Mouse (Mus musculus) neural tube, embryonic 10.5 days (tissue): Measurements from ENCODE around the gene Ppfibp1.

Experiments
- DNase-seq: peaks from one replicate; pipeline ENCODE4 v3.0.0-alpha.2; 2017; ENCODE audit warnings: low spot score; ENCODE audit errors: extremely low spot score

Ppfibp1 gene

GRCm38 (mm10) chr6:146881896-146882770 is 6.2 kb upstream of the Ppfibp1 start:
- no peak for DNase-seq

- no peak for DNase-seq
Measured at GRCm38 (mm10) chr6:146883426-146883825, 4.9 kb upstream of the Ppfibp1 start.

- DNase-seq: no peak
Measured at GRCm38 (mm10) chr6:146884171-146884570, 4.1 kb upstream of the Ppfibp1 start.

- peak; percentile 32 for DNase-seq
Measured at GRCm38 (mm10) chr6:146884851-146885250, 3.4 kb upstream of the Ppfibp1 start.

GRCm38 (mm10) chr6:146888660-146889490 is 588 bp downstream of the Ppfibp1 start:
- no peak for DNase-seq

GRCm38 (mm10) chr6:146890215-146890614 is 1.9 kb downstream of the Ppfibp1 start:
- DNase-seq: no peak

GRCm38 (mm10) chr6:146890633-146891032 is 2.3 kb downstream of the Ppfibp1 start:
- DNase-seq: no peak

- DNase-seq: no peak
Measured at GRCm38 (mm10) chr6:146893890-146894289, 5.6 kb downstream of the Ppfibp1 start.

- DNase-seq: no peak
Measured at GRCm38 (mm10) chr6:146898709-146899108, 10.4 kb downstream of the Ppfibp1 start.

GRCm38 (mm10) chr6:146899647-146900046 is 11.4 kb downstream of the Ppfibp1 start:
- no peak for DNase-seq

- DNase-seq: no peak
Measured at GRCm38 (mm10) chr6:146901929-146902328, 13.6 kb downstream of the Ppfibp1 start.

GRCm38 (mm10) chr6:146903632-146904031 is 15.3 kb downstream of the Ppfibp1 start:
- no peak for DNase-seq

GRCm38 (mm10) chr6:146904707-146905106 is 16.4 kb downstream of the Ppfibp1 start:
- DNase-seq: no peak

GRCm38 (mm10) chr6:146906000-146906786 is 17.9 kb downstream of the Ppfibp1 start:
- DNase-seq: no peak

- no peak for DNase-seq
Measured at GRCm38 (mm10) chr6:146907061-146907794, 18.9 kb downstream of the Ppfibp1 start.

GRCm38 (mm10) chr6:146907795-146908190 is 19.5 kb downstream of the Ppfibp1 start:
- no peak for DNase-seq

- no peak for DNase-seq
Measured at GRCm38 (mm10) chr6:146908801-146909200, 20.5 kb downstream of the Ppfibp1 start.

GRCm38 (mm10) chr6:146909725-146910489 is 21.6 kb downstream of the Ppfibp1 start:
- no peak for DNase-seq

GRCm38 (mm10) chr6:146910801-146911200 is 22.5 kb downstream of the Ppfibp1 start:
- DNase-seq: no peak
